Mouse (Mus musculus) granulocyte monocyte progenitor cell, adult 5-6 weeks (primary cell): Measurements from ENCODE around the gene Vmn1r127. TPM values are rescaled to one million over a fixed set of nuclear protein-coding genes. Genes with fewer than 3 reads are reported as not detected.
"Not testable (repeated sequence)": the region's sequence is repeated elsewhere in the genome, so short reads cannot be mapped to it uniquely, and the experiment has no call there.

Experiments
- ATAC-seq: replicated peaks from 2 replicates; pipeline ENCODE4 v1.8.0; 2016; ENCODE audit warnings: mild to moderate bottlenecking, moderate TSS enrichment, inconsistent platforms; ENCODE audit not compliant: poor library complexity, severe bottlenecking
- total RNA-seq, 2 experiments: library from RNA; stranded (forward) in 1 of 2; stranded (reverse) in 1 of 2; fragments of 200-712, 200-1000 nt in 1 of 2; fragments of >200 nt in 1 of 2; fragmentation: Nextera tagmentation in 1 of 2; gene quantifications; 2 replicates each; pipeline ENCODE4 v1.2.3; 2014 to 2017

Gene Vmn1r127
- total RNA-seq (2014; fragmentation: Nextera tagmentation): not detected in 2 replicates
- total RNA-seq (2017): not detected in 2 replicates

DNA sequence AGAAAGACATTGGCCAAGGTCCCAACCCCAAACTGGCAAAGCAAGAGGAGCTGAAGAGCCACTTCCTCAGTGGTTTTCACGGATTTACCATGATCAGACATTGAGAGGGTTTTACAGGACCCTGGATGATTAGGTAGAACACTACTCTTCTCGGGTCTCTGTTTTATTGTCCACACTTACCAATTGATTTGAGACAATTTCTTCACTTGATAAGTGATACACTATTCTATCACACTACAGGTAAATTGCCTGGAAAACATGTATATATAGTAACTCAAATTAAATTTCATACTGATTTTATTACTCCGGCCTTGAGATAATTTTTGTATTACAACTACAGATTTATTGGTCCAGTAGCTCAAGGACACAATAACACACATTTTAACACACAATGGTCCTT, at the start of gene Vmn1r127:
TSS of gene Vmn1r127 (minus strand) at position 101 of the 400 bp plus-strand sequence.
- ATAC-seq: not testable (repeated sequence)

DNA sequence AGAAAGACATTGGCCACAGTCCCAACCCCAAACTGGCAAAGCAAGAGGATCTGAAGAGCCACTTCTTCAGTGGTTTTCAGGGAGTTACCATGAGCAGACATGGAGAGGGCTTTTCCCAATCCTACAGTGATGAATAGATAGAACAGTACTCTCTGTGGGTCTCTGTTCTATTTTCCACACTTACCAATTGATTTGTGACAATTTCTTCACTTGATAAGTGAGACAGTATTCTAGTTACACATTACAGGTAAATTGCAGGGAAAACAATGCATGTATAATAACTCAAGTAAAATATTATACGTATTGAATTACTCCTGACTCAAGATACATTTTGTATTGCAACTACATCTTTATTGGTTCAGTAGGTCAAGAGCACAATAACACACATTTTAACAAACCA, 41.5 kb upstream of the Vmn1r127 start, which contains the start of gene Vmn1r129:
TSS of gene Vmn1r129 (minus strand) at position 101 of the 400 bp plus-strand sequence.
- not testable (repeated sequence) for ATAC-seq

GRCm38 (mm10) chr7:21349073-21349472, 29.4 kb upstream of the Vmn1r127 start, which contains the start of gene Vmn1r128:
Gene Vmn1r128, plus strand, starts transcription at chr7:21349373.
- ATAC-seq: not testable (repeated sequence)

DNA sequence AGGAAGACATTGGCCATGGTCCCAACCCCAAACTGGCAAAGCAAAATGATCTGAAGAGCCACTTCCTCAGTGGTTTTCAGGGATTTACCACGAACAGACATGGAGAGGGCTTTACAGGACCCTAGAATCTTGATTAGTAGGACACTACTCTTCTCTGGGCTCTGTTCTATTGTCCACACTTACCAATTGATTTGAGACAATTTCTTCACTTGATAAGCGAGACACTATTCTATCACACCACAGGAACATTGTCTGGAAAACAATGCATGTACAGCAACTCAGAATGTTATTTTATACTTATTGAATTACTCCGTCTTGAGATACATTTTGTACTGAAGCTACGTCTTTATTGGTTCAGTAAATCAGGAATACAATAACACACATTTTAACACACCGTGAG, 18.3 kb downstream of the Vmn1r127 start, which contains the start of gene Vmn1r126:
TSS of gene Vmn1r126 (minus strand) at position 101 of the 400 bp plus-strand sequence.
- not testable (repeated sequence) for ATAC-seq

- ATAC-seq: not testable (repeated sequence)
Observed at GRCm38 (mm10) chr7:21271879-21272278, 47.8 kb downstream of the Vmn1r127 start, which contains the start of gene Vmn1r125. Gene Vmn1r125, plus strand, starts transcription at chr7:21272179.

Other genes with a start within 250 kb of the Vmn1r127 start
- gene Vmn1r121, start 221.3 kb downstream of the Vmn1r127 start, total RNA-seq (2014; fragmentation: Nextera tagmentation): not detected in 2 replicates
- gene Vmn1r121, start 221.3 kb downstream of the Vmn1r127 start, total RNA-seq (2017): not detected in 2 replicates
- gene Vmn1r122, start 185.7 kb downstream of the Vmn1r127 start, total RNA-seq (2014; fragmentation: Nextera tagmentation): not detected in 2 replicates
- not detected in 2 replicates for gene Vmn1r122, start 185.7 kb downstream of the Vmn1r127 start, total RNA-seq (2017)
- gene Vmn1r123, start 157.7 kb downstream of the Vmn1r127 start, total RNA-seq (2014; fragmentation: Nextera tagmentation): not detected in 2 replicates
- not detected in 2 replicates for gene Vmn1r123, start 157.7 kb downstream of the Vmn1r127 start, total RNA-seq (2017)
- gene Gm5157, start 129.4 kb downstream of the Vmn1r127 start, total RNA-seq (2014; fragmentation: Nextera tagmentation): not detected in 2 replicates
- gene Gm5157, start 129.4 kb downstream of the Vmn1r127 start, total RNA-seq (2017): not detected in 2 replicates
- gene Vmn1r124, start 59.2 kb downstream of the Vmn1r127 start, total RNA-seq (2014; fragmentation: Nextera tagmentation): not detected in 2 replicates
- not detected in 2 replicates for gene Vmn1r124, start 59.2 kb downstream of the Vmn1r127 start, total RNA-seq (2017)
- gene Vmn1r125, start 47.7 kb downstream of the Vmn1r127 start, total RNA-seq (2014; fragmentation: Nextera tagmentation): not detected in 2 replicates
- not detected in 2 replicates for gene Vmn1r125, start 47.7 kb downstream of the Vmn1r127 start, total RNA-seq (2017)
- gene Vmn1r126, start 18.4 kb downstream of the Vmn1r127 start, total RNA-seq (2014; fragmentation: Nextera tagmentation): not detected in 2 replicates
- not detected in 2 replicates for gene Vmn1r126, start 18.4 kb downstream of the Vmn1r127 start, total RNA-seq (2017)
- gene Vmn1r128, start 29.5 kb upstream of the Vmn1r127 start, total RNA-seq (2014; fragmentation: Nextera tagmentation): not detected in 2 replicates
- gene Vmn1r128, start 29.5 kb upstream of the Vmn1r127 start, total RNA-seq (2017): not detected in 2 replicates
- not detected in 2 replicates for gene Vmn1r129, start 41.4 kb upstream of the Vmn1r127 start, total RNA-seq (2014; fragmentation: Nextera tagmentation)
- not detected in 2 replicates for gene Vmn1r129, start 41.4 kb upstream of the Vmn1r127 start, total RNA-seq (2017)
- gene Gm6882, start 112.9 kb upstream of the Vmn1r127 start, total RNA-seq (2014; fragmentation: Nextera tagmentation): not detected in 2 replicates
- not detected in 2 replicates for gene Gm6882, start 112.9 kb upstream of the Vmn1r127 start, total RNA-seq (2017)
- not detected in 2 replicates for gene Vmn1r130, start 191.9 kb upstream of the Vmn1r127 start, total RNA-seq (2014; fragmentation: Nextera tagmentation)
- gene Vmn1r130, start 191.9 kb upstream of the Vmn1r127 start, total RNA-seq (2017): not detected in 2 replicates
- gene Vmn1r131, start 226.2 kb upstream of the Vmn1r127 start, total RNA-seq (2014; fragmentation: Nextera tagmentation): not detected in 2 replicates
- not detected in 2 replicates for gene Vmn1r131, start 226.2 kb upstream of the Vmn1r127 start, total RNA-seq (2017)